Mouse (Mus musculus): ENCODE data around the gene Fermt2.

Gene Fermt2

GRCm38 (mm10) chr14:45464036-45465035 is 65.6 kb downstream of the Fermt2 start:
- no peak for DNase-seq (ENCODE audit: low read depth, low spot score)

- no peak for DNase-seq (ENCODE audit: low read depth, low spot score)
Measured at GRCm38 (mm10) chr14:45463599-45463998, 66.3 kb downstream of the Fermt2 start.

- DNase-seq (ENCODE audit: low read depth, low spot score) = no peak
Measured at GRCm38 (mm10) chr14:45462875-45463475, 66.9 kb downstream of the Fermt2 start.

DNA sequence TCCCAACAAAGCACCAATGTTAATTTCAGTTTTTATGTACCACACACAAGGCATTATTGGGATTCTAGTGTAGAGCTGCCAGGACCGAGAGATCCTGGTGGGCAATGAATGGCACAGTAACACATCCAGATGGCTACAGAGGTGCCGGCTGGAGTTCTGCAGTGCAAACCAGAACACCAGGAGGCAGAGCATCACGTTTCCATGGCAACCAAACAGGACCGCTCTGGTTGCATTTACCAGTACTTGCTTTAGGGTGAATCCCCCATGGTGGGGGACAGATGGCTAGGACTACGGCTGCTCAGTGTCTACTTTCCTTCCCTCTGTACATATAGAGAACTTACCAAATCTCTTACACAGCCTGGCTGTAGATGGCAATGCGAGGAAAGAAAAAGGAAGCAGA is 67.5 kb downstream of the Fermt2 start:
- DNase-seq (ENCODE audit: low read depth, low spot score) = no peak

- no peak for DNase-seq (ENCODE audit: low read depth, low spot score)
Measured at GRCm38 (mm10) chr14:45461945-45462344, 68.0 kb downstream of the Fermt2 start.

GRCm38 (mm10) chr14:45460491-45460890 is 69.4 kb downstream of the Fermt2 start:
- no peak for DNase-seq (ENCODE audit: low read depth, low spot score)

DNA sequence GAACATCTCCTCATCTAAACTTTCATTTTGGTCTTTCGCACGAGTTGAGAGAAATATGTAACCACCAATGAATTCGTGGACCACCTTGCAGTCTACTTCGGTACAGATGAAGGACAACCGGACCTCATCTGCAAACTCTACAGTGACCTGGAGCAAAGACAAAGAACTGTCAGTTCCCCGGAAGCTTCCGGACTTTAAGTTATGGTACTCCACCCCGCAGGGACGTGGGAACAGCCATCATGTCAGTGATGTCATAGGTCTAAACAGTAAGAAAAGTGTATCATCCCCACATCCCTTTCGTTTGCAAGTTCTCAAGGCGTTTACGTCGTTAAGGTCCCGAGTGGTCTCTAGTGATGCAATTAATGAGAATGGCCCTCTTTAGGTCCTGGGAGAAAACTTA is 70.0 kb downstream of the Fermt2 start:
- DNase-seq (ENCODE audit: low read depth, low spot score) = no peak

- no peak for DNase-seq (ENCODE audit: low read depth, low spot score)
Measured at GRCm38 (mm10) chr14:45457003-45457402, 72.9 kb downstream of the Fermt2 start.

- DNase-seq (ENCODE audit: low read depth, low spot score) = no peak
Measured at GRCm38 (mm10) chr14:45456502-45456846, 73.4 kb downstream of the Fermt2 start.

DNA sequence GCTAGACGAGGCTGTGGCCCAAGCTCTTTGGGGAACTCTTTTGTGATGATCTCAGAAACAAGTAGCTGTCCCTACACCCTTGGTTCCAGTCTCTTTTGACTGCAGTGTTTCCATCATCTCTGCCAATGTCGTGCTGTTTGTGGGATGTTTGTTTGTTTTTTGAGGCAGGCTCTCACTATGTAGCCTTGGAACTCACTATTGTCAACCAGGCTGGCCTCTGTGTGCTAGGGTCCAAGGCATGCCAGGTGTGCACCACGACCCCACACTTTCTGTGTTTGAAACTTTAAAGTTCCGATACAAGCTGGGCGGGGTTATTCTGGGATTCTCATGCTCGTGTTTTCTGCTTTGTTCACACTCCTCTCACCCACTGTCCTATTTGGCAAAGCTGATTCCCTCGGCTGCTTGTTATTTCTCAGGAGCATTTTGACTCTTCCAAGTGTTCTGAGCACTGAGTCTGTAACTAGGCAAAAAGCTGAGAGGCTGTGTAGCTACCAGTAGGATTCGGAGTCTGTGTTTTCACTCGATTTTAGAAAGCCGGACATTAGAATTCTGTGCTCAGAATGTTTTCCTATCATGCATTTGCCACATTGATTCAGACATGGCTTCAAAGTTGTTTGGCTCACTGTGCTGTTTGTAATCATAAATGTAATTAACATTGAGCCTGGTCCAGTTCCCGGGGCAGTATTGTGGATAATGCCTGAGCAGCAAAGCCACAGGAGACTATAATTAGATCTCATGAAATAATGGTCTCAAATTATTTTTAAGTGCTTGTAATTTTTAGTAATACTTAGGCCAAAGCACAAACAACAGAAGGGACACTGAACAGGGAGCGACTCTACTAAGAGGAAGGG is 74.0 kb downstream of the Fermt2 start:
- no peak for DNase-seq (ENCODE audit: low read depth, low spot score)

GRCm38 (mm10) chr14:45453538-45454233 is 76.2 kb downstream of the Fermt2 start:
- no peak for DNase-seq (ENCODE audit: low read depth, low spot score)

DNA sequence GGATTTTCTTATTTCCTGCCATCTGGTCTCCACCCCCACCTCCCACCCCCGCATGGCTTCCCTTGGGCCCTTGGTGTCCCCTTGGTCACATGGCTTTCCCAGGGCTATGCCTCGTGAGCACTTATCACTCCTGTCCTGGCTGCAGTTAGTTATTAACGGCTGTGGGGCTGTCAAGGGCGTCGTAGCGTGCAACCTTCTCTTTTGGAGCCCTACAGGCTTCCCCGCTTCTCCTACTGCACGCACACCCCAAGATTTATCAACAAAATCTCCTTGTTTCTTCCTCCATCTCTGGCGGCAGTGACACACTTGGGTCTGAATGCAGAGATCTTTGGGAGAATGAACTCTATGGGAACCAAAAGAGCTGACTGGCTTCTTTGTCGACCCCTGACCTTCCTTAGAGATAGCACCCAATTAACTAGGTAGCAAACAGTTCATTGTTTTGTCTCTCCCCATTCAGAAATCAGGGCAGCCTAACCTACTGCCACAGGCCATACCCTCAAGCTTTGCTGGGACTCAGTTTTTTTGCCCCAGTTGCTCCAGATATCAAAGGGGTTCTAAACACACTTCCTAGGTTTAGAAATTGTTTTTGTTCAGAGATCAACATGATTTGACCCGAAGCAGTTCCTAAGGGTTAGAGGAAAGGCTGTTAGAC is 76.9 kb downstream of the Fermt2 start:
- DNase-seq (ENCODE audit: low read depth, low spot score) = no peak

GRCm38 (mm10) chr14:45452148-45452547 is 77.8 kb downstream of the Fermt2 start:
- no peak for DNase-seq (ENCODE audit: low read depth, low spot score)

- no peak for DNase-seq (ENCODE audit: low read depth, low spot score)
Measured at GRCm38 (mm10) chr14:45451090-45451489, 78.8 kb downstream of the Fermt2 start.

GRCm38 (mm10) chr14:45446777-45447176 is 83.1 kb downstream of the Fermt2 start:
- no peak for DNase-seq (ENCODE audit: low read depth, low spot score)

GRCm38 (mm10) chr14:45445445-45445844 is 84.5 kb downstream of the Fermt2 start:
- no peak for DNase-seq (ENCODE audit: low read depth, low spot score)

DNA sequence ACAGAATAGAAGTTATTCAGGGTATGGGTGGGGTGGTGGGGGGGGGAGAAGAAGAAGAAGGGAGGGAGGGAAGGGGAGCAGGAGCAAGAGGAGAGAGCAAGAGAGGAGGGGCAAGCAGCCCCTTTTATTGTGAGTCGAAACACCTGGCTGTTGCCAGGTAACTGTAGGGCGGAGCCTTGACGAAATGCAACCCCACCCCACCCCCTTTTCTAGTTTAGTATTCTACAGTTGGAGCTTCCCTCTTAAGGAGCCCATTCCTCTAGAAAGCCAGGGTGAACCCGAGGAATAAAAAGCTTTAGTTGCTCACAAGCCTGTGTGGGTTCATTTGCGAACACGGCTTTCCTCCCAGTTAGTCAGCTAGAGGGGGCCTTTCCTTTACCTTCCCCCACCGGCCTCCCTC is 85.0 kb downstream of the Fermt2 start:
- DNase-seq (ENCODE audit: low read depth, low spot score) = no peak

- no peak for DNase-seq (ENCODE audit: low read depth, low spot score)
Measured at GRCm38 (mm10) chr14:45442781-45443560, 86.9 kb downstream of the Fermt2 start.

DNA sequence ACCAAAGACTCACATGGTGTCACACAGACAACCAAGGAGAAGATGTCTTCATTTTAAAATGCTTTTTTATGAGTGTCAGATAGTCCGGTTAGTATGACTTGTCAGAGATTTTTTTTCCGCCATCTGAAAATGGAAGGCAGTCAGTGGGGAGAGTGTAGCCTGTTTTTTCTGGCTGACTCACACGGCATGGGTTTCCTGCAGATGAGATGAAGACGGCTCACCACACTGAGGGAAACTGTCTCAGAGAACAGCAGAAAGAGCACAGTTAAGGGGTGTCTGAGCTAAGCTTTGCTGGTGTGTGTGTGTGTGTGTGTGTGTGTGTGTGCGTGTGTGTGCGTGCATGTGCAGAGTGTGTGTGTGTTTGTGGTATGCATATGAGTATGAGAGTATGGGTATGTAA is 88.6 kb downstream of the Fermt2 start:
- no peak for DNase-seq (ENCODE audit: low read depth, low spot score)

- DNase-seq (ENCODE audit: low read depth, low spot score) = no peak
Measured at GRCm38 (mm10) chr14:45439387-45439786, 90.5 kb downstream of the Fermt2 start.
